Mouse (Mus musculus) heart, postnatal 0 days (tissue): ENCODE results near the gene Samd14.

Experiments
- CTCF ChIP-seq: IDR thresholded peaks from 2 replicates; pipeline ENCODE4 v1.5.1; 2016; ENCODE audit warnings: antibody characterized with exemption, control low read depth, low read depth
- EP300 ChIP-seq: IDR thresholded peaks from 2 replicates; pipeline ENCODE4 v1.6.1; 2016; ENCODE audit warnings: antibody characterized with exemption, low read depth

- no peak for TF ChIP-seq CTCF
- peak; percentile 83; the same call in 1 of the 2 replicates for TF ChIP-seq EP300
Measured at GRCm38 (mm10) chr11:94989562-94990017, 20.1 kb upstream of the Samd14 start.
